Mouse (Mus musculus) midbrain, embryonic 16.5 days (tissue): Measurements from ENCODE around the gene Pdzd7. TPM values are rescaled to one million over a fixed set of nuclear protein-coding genes. Genes with fewer than 3 reads are reported as not detected.

Experiments
- ATAC-seq: fragments of 200-750 bp; cut with Nextera tagmentation; 2 replicates; pipeline ENCODE4 v1.8.0; 2017; ENCODE audit warnings: moderate TSS enrichment
- H3K27ac ChIP-seq: fragments of 300-500 bp; sonication (generic); 2 replicates; pipeline ENCODE4 v1.5.1; 2014; ENCODE audit warnings: mild to moderate bottlenecking, low read length, mixed read lengths
- H3K27me3 ChIP-seq: fragments of 300-500 bp; sonication (generic); 2 replicates; pipeline ENCODE4 v1.6.1; 2014; ENCODE audit warnings: low read depth, low read length, mixed read lengths; ENCODE audit not compliant: control insufficient read depth, insufficient read depth
- H3K36me3 ChIP-seq: fragments of 300-500 bp; sonication (generic); 2 replicates; pipeline ENCODE4 v1.6.1; 2014; ENCODE audit warnings: mild to moderate bottlenecking, low read length, moderate library complexity, mixed read lengths; ENCODE audit not compliant: control insufficient read depth, insufficient read depth
- H3K4me1 ChIP-seq: fragments of 300-500 bp; sonication (generic); 2 replicates; pipeline ENCODE4 v1.6.1; 2014; ENCODE audit warnings: mild to moderate bottlenecking, low read length, mixed read lengths; ENCODE audit not compliant: control insufficient read depth, insufficient read depth
- H3K4me2 ChIP-seq: fragments of 300-500 bp; sonication (generic); 2 replicates; pipeline ENCODE4 v1.6.1; 2014; ENCODE audit warnings: mild to moderate bottlenecking, low read length, mixed read lengths
- H3K4me3 ChIP-seq: fragments of 300-500 bp; sonication (generic); 2 replicates; pipeline ENCODE4 v1.5.1; 2014; ENCODE audit warnings: low read depth, mild to moderate bottlenecking, low read length, moderate library complexity, mixed read lengths
- H3K9ac ChIP-seq: fragments of 300-500 bp; sonication (generic); 2 replicates; pipeline ENCODE4 v1.6.1; 2014; ENCODE audit warnings: low read depth, low read length, mixed read lengths
- H3K9me3 ChIP-seq: fragments of 300-500 bp; sonication (generic); replicated peaks from 2 replicates; pipeline ENCODE4 v1.6.1; 2014; ENCODE audit warnings: mild to moderate bottlenecking, low read length, mixed read lengths; ENCODE audit not compliant: control insufficient read depth, poor library complexity, severe bottlenecking
- WGBS: fragments of 180-500 bp; shearing (Covaris S2); extraction: QIAGEN DNeasy Blood & Tissue Kit; methylation state at CpG from one replicate; pipeline ENCODE4 v1.1.7; 2014; 5-methylcytosine and 5-hydroxymethylcytosine counted together
- polyA plus RNA-seq: library from polyadenylated mRNA; unstranded; fragments of >200 nt; fragmentation: Nextera tagmentation; extraction: Ambion mirVana; gene quantifications from 2 replicates; pipeline ENCODE4 v1.2.1, GENCODE M21; 2015

Pdzd7 gene
- polyA plus RNA-seq, 1 experiment from 2014 or later = 3.9 TPM

GRCm38 (mm10) chr19:45053451-45053850, 7.9 kb upstream of the Pdzd7 start:
- Histone ChIP-seq H3K36me3 (peaks cover 9% of the 10 kb centered on the region), H3K4me3 (no peak overlapping the region)
- 87% methylated on average over 8 of the region's 8 CpGs for WGBS

DNA sequence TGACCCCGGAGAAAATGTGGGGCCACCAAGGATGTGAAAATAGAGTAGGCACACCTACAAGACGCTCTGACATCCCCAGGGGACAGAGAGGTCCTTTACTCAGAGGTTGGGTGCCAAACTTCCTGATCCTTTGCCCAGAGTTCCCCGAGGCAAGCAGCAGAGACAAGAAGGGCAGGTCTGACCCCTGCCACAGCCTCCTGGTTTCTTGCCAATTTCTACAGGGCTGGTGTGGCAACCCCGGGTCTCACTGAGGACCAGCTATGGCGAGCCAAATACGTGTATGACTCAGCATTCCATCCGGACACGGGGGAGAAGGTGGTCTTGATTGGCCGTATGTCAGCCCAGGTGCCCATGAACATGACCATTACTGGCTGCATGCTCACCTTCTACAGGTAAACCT, 4.0 kb upstream of the Pdzd7 start:
- H3K27me3 ChIP-seq = peaks cover 5% of the 10 kb centered on the region; the same call in 1 of the 2 replicates
- H3K4me3 ChIP-seq = no peak overlapping the region
- no peaks in the 10 kb centered on the region for H3K9me3 ChIP-seq
- peaks cover 6% of the 10 kb centered on the region; the same call in 1 of the 2 replicates for H3K36me3 ChIP-seq
- ATAC-seq = no peak
- 77% methylated on average over 9 of the region's 9 CpGs for WGBS
- H3K27ac ChIP-seq = no peak overlapping the region
- H3K4me2 ChIP-seq = peak overlapping the region; percentile 85; the same call in 1 of the 2 replicates
- H3K9ac ChIP-seq = 0 out of 2 replicates have a peak overlapping the region, but pooled peaks have one; percentile 20
- H3K4me1 ChIP-seq = peaks cover 25% of the 10 kb centered on the region

More at GRCm38 (mm10) chr19:45053451-45053850, 7.9 kb upstream of the Pdzd7 start:
- H3K4me1 ChIP-seq = peaks cover 32% of the 10 kb centered on the region
- no peak overlapping the region for H3K4me2 ChIP-seq
- no peaks in the 10 kb centered on the region for H3K9me3 ChIP-seq
- ATAC-seq = no peak
- H3K27ac ChIP-seq = no peak overlapping the region
- no peaks in the 10 kb centered on the region for H3K27me3 ChIP-seq
- no peak overlapping the region for H3K9ac ChIP-seq

DNA sequence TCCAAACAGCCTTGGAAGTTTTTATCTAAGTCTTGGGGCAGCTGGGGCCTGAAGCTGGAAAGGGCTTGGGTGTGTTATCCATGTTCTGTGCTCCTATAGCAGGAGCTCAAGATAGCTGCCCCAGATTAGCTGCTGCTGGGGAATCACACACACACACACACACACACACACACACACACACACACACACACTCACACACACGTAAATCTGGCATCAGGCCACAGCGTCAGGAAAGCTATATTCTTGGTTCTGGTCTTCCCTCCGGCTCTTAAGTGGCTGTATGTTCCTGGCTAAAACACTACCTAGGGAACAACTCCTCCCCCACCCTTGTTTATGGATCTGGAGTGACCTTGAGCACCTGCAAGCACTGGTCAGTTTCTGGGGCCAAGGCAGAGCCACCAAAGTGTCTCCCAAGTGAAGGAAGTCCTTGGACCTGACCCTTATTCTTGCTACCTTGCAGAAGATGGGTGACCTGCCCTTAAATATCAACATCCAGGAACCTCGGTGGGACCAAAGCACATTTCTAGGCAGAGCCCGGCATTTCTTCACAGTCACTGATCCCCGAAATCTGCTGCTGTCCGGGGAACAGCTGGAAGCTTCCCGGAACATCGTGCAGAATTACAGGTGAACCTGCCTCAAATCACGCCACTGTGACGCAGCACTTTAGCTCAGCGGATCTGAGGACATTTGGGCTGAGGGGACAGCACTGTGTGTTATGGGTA, 3.3 kb upstream of the Pdzd7 start:
- no peak for ATAC-seq
- Histone ChIP-seq H3K27me3 (peaks cover 5% of the 10 kb centered on the region; the same call in 1 of the 2 replicates), H3K4me3 (peak overlapping the region; percentile 59), H3K27ac (peak overlapping the region; percentile 92), H3K9me3 (no peaks in the 10 kb centered on the region), H3K9ac (peak overlapping the region; percentile 72), H3K36me3 (peaks cover 6% of the 10 kb centered on the region; the same call in 1 of the 2 replicates), H3K4me2 (peak overlapping the region; percentile 85), H3K4me1 (peaks cover 25% of the 10 kb centered on the region)
- 80% methylated on average over 12 of the region's 12 CpGs for WGBS

GRCm38 (mm10) chr19:45047935-45048643, 2.6 kb upstream of the Pdzd7 start:
- peak; percentile 66 for ATAC-seq
- H3K4me3 ChIP-seq = peak overlapping the region; percentile 59

GRCm38 (mm10) chr19:45047417-45047934, 2.0 kb upstream of the Pdzd7 start, which contains the start of gene Sfxn3:
Gene Sfxn3 (plus strand): TSS chr19:45047503.
- peak within 1 kb of the TSS; percentile 85 for H3K4me2 ChIP-seq
- H3K9ac ChIP-seq = peak within 1 kb of the TSS; percentile 72
- 0% methylated on average over 26 of the region's 26 CpGs for WGBS
- H3K27me3 ChIP-seq = peaks cover 5% of the 10 kb centered on the region; the same call in 1 of the 2 replicates
- H3K4me1 ChIP-seq = peaks cover 25% of the 10 kb centered on the region
- peaks cover 6% of the 10 kb centered on the region; the same call in 1 of the 2 replicates for H3K36me3 ChIP-seq
- peak; percentile 84 for ATAC-seq
- peak within 1 kb of the TSS; percentile 59 for H3K4me3 ChIP-seq
- H3K9me3 ChIP-seq = no peaks in the 10 kb centered on the region
- peak within 1 kb of the TSS; percentile 92 for H3K27ac ChIP-seq

More at GRCm38 (mm10) chr19:45047935-45048643, 2.6 kb upstream of the Pdzd7 start:
- Histone ChIP-seq H3K9me3 (no peaks in the 10 kb centered on the region), H3K4me2 (peak overlapping the region; percentile 85), H3K36me3 (peaks cover 6% of the 10 kb centered on the region; the same call in 1 of the 2 replicates), H3K27me3 (peaks cover 5% of the 10 kb centered on the region; the same call in 1 of the 2 replicates), H3K27ac (peak overlapping the region; percentile 92), H3K4me1 (peaks cover 25% of the 10 kb centered on the region), H3K9ac (peak overlapping the region; percentile 72)
- WGBS = 26% methylated on average over 11 of the region's 11 CpGs

DNA sequence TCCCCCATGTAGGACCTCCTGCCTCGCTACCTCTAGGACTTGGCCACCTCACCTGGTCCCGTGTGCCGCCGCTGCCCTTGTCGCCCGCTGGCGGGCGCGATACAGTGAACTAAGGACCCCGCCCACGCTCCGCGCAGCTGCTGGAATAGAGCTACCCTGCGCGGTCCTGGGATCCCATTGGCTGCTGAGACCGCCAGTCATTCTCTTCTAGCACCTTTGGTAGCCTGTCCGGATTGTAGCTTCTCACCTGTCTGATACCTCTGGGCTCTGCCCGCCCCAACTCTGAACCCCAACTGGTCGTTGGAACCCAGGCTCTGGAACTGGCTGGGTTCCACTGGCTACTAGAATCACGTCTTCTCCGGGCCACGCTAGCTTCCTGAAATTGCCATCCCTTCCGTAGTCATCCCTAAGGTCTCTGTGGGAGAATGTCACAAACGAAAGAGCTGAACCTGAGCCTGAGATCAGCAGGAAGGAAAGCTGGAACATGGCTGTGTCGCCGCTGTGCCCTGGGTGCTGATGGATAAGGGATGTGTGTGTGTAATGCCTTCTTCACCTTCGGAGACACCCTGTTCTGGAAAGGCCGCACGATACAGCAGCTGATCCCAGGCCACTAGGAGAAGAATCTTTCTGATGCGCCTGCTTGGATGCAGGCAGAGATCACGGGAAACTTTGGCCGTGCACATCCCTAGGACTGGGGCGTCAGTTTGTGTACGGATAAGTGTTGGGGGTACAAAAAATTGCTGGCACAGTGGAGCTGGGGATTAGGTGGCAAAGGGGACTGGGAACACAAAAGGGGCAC, 1.2 kb upstream of the Pdzd7 start:
- 2% methylated on average over 34 of the region's 34 CpGs for WGBS
- ATAC-seq = peak; percentile 82

DNA sequence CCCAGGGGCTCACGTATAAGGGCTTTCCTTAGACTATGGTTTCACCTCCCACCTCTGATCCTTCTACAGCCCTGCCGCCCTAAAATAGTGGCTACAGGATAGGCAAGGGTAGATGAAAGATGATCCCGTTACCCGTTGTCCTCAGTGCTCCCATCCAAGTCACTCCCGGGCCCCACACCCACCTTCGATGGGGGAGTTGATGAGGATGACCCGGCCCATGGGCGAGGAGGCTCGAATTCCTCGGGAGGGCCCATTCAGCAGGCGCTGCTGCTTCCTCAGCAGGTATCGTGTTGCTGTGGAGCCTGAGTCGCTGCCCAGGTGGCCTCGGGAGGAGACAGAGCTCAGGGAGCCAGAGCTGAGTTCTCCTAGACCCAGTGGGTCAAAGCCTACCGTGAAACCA, 281 bp downstream of the Pdzd7 start:
- H3K4me2 ChIP-seq = peak overlapping the region; percentile 19; the same call in 1 of the 2 replicates

More for the DNA sequence above, 1.2 kb upstream of the Pdzd7 start:
- Histone ChIP-seq H3K4me2 (peak overlapping the region; percentile 85), H3K9ac (peak overlapping the region; percentile 72), H3K9me3 (no peaks in the 10 kb centered on the region), H3K27ac (peak overlapping the region; percentile 92), H3K4me3 (peak overlapping the region; percentile 59), H3K36me3 (peaks cover 4% of the 10 kb centered on the region; the same call in 1 of the 2 replicates), H3K4me1 (peaks cover 25% of the 10 kb centered on the region), H3K27me3 (peaks cover 5% of the 10 kb centered on the region; the same call in 1 of the 2 replicates)

GRCm38 (mm10) chr19:45044389-45044927, 1.1 kb downstream of the Pdzd7 start:
- Histone ChIP-seq H3K4me1 (peaks cover 18% of the 10 kb centered on the region), H3K4me3 (no peak overlapping the region), H3K27ac (no peak overlapping the region), H3K9ac (no peak overlapping the region), H3K36me3 (no peaks in the 10 kb centered on the region), H3K9me3 (no peaks in the 10 kb centered on the region), H3K27me3 (peaks cover 5% of the 10 kb centered on the region; the same call in 1 of the 2 replicates), H3K4me2 (no peak overlapping the region)
- WGBS = 62% methylated on average over 11 of the region's 11 CpGs
- ATAC-seq = no peak

More for the DNA sequence above, 281 bp downstream of the Pdzd7 start:
- no peaks in the 10 kb centered on the region for H3K9me3 ChIP-seq
- H3K9ac ChIP-seq = no peak overlapping the region
- no peak for ATAC-seq
- no peak overlapping the region for H3K4me3 ChIP-seq
- 55% methylated on average over 15 of the region's 15 CpGs for WGBS
- no peaks in the 10 kb centered on the region for H3K36me3 ChIP-seq
- H3K27me3 ChIP-seq = peaks cover 5% of the 10 kb centered on the region; the same call in 1 of the 2 replicates
- peaks cover 25% of the 10 kb centered on the region for H3K4me1 ChIP-seq
- no peak overlapping the region for H3K27ac ChIP-seq
